Mouse (Mus musculus): ENCODE data around the gene Pax9. TPM values are rescaled to one million over a fixed set of nuclear protein-coding genes. Genes with fewer than 3 reads are reported as not detected.

The Pax9 gene
- total RNA-seq, 2 experiments from 2014 or later, result 0.12 to 0.24 TPM

- DNase-seq, result no peak
- intact Hi-C loops (cut with DNase I), result loop anchor here (5.0 kb wide), 1 partner anchor 841 kb away; no protein-coding TSS in a partner anchor
Measured at GRCm38 (mm10) chr12:56696174-56697010, 4.8 kb downstream of the Pax9 start.

DNA sequence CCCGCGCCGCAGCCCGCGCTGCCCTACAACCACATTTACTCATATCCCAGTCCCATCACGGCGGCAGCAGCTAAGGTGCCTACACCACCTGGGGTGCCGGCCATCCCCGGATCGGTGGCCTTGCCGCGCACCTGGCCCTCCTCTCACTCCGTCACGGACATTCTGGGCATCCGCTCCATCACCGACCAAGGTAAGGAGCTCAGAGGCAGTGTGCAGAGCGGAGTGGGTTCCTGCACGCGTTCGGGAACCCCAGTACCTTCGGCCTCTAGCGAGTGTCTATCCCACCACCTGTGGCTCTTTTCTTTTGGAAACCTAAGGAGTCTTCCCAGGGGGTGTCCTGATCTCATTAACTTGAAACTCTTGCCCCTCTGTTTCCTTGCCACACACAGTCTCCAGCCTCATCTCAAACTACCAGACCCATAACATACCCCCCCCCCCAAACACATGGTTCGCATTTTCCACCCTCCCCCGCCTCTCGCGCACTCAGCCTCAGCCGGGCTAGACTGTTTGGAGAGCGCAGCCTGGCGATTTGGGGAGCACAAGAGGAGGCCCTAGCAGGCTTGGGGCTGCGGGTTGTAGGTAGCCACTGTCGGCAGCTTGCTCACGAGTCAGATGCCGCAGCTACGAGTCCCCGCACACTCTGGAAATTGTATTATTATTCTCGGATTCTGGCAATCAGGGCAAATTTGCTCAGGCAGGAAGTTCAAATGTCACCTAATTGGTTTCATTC is 5.6 kb downstream of the Pax9 start:
- intact Hi-C loops (cut with DNase I), result loop anchor here (5.0 kb wide), 1 partner anchor 840 kb away; no protein-coding TSS in a partner anchor
- no peak for DNase-seq

DNA sequence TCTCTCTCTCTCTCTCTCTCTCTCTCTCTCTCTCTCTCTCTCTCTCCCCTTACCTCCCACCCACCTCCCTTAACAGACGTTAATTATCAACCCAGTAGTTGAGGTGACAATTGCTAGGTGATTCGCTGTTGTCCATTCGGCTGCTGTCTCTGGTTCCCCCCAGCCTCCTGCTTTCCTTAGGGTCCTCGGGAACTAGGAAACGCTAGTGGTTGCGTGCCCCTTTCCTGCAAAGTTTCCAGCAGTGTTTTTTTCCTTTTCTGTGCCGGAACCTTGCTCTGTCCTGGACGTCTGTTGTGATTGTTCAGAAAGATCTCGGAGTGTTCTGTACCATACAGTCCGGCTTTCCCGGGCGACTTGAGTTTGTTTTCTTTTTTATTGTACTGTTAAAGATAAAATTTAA is 6.2 kb downstream of the Pax9 start:
- intact Hi-C loops (cut with DNase I), result loop anchor here (5.0 kb wide), 1 partner anchor 840 kb away; no protein-coding TSS in a partner anchor

GRCm38 (mm10) chr12:56698191-56698980 is 6.8 kb downstream of the Pax9 start:
- no peak for DNase-seq
- intact Hi-C loops (cut with DNase I), result loop anchor here (5.0 kb wide), 1 partner anchor 839 kb away; no protein-coding TSS in a partner anchor

More for the DNA sequence above, 6.2 kb downstream of the Pax9 start:
- DNase-seq, result no peak

- intact Hi-C loops (cut with DNase I), result loop anchor here (5.0 kb wide), 1 partner anchor 838 kb away; no protein-coding TSS in a partner anchor
- no peak for DNase-seq
Measured at GRCm38 (mm10) chr12:56699351-56699750, 7.8 kb downstream of the Pax9 start.

GRCm38 (mm10) chr12:56699915-56700900 is 8.6 kb downstream of the Pax9 start:
- no peak for DNase-seq
- intact Hi-C loops (cut with DNase I), result loop anchor here (5.0 kb wide), 1 partner anchor 837 kb away; no protein-coding TSS in a partner anchor

GRCm38 (mm10) chr12:56701004-56701403 is 9.4 kb downstream of the Pax9 start:
- intact Hi-C loops (cut with DNase I), result no loop called here
- DNase-seq, result no peak

DNA sequence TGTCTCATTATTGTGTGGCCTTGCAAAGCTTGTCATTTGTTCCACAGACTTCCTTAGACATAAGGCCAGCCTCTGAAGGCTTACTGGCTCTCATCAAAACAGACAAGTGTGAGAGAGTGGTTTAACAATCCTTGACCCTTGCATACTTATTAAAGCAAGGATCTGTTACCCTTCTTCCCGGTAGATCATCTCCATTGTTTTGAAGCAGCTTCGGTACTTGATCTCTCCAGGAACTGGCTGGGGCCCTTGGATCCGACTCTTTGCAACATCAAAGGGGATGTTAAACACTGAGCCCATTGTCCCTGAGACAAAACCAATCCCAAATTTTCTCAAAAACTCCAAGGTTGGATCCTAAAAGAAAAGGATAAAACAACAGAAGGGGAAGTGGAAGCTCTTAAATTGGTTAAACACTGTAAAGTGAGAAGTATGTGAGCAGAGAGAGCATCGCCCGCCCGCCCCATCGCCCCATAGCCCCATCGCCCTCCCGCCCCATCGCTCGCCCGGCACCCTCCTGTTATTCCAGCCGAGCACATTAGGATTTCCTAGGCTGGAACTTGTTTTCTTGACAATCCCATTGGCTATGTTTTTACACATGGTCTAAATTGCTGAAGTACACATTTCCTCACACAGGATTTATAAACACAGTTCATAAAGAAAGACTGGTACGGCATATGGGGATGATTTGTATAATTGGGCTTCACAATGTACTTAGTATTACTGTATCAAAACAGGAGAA is 26.6 kb downstream of the Pax9 start:
- no peak for DNase-seq
- intact Hi-C loops (cut with DNase I), result no loop called here

DNA sequence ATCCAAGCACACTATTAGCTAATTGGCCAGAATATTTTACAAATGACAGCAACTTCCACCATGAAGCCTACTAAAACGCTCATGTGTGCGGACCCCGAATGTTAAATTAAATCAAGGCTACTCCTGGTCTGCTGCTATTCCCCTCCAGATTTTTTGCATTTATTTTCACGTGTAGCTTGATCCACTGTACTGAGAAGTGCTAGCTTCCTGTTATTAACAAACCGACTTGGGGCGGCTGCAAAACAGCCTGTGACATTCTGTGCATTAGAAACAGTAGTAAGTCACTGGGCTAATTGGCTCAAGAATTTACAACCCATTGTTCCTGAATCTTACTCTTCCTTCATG is 27.1 kb downstream of the Pax9 start:
- DNase-seq, result no peak
- intact Hi-C loops (cut with DNase I), result no loop called here

- intact Hi-C loops (cut with DNase I), result no loop called here
- DNase-seq, result no peak
Measured at GRCm38 (mm10) chr12:56727631-56728030, 36.1 kb downstream of the Pax9 start.

DNA sequence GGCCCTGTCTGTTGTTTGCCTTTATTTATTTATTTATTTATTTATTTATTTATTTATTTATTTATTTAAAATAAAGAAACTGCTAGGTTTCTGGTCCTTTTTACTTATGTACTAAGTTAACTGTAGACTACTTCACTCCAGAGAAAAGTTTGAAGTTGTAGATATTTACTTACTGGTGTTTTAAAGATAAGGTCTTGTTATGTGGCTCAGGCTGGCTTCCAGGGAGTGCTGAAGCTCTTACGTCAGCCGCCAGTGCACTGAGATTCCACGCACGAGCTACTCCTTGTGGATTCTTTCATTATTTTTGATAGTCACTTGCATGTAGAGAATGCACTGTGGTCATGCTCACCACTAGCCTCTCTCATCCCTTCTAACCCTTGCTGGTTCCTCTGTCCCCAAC is 45.5 kb downstream of the Pax9 start:
- no peak for DNase-seq
- intact Hi-C loops (cut with DNase I), result no loop called here

Other genes starting within 250 kb of the Pax9 start
- gene Nkx2-1, start 154.9 kb upstream of the Pax9 start, total RNA-seq (2021), result not detected
- under 1 TPM in 1 of 2 experiments, not detected in 1; 0.34 TPM for gene Nkx2-9, start 78.5 kb upstream of the Pax9 start, total RNA-seq (2021)

Measured in heart, postnatal 10 days (tissue).